Mouse (Mus musculus) heart, embryonic 16.5 days (tissue): ENCODE results near the gene Olfr1006. TPM values are rescaled to one million over a fixed set of nuclear protein-coding genes. Genes with fewer than 3 reads are reported as not detected.
"Not testable (repeated sequence)": the region's sequence is repeated elsewhere in the genome, so short reads cannot be mapped to it uniquely, and the experiment has no call there.

ENCODE experiments used
- ATAC-seq: fragments of 200-750 bp; cut with Nextera tagmentation; replicated peaks from 2 replicates; pipeline ENCODE4 v1.8.0; 2017; ENCODE audit warnings: moderate number of reproducible peaks; ENCODE audit not compliant: insufficient read depth, low FRiP score; ENCODE audit errors: extremely low read depth
- H3K27ac ChIP-seq: fragments of 300-500 bp; sonication (generic); 2 replicates; pipeline ENCODE4 v1.5.1; 2014; ENCODE audit warnings: mild to moderate bottlenecking, low read length, control low read depth, moderate library complexity
- H3K27me3 ChIP-seq: fragments of 300-500 bp; sonication (generic); 2 replicates; pipeline ENCODE4 v1.6.1; 2014; ENCODE audit warnings: low read length, mixed read lengths; ENCODE audit not compliant: control insufficient read depth, insufficient read depth
- H3K36me3 ChIP-seq: fragments of 300-500 bp; sonication (generic); 2 replicates; pipeline ENCODE4 v1.6.1; 2014; ENCODE audit not compliant: control insufficient read depth, insufficient read depth
- H3K4me1 ChIP-seq: fragments of 300-500 bp; sonication (generic); 2 replicates; pipeline ENCODE4 v1.6.1; 2014; ENCODE audit warnings: low read length, mixed read lengths; ENCODE audit not compliant: control insufficient read depth, insufficient read depth
- H3K4me2 ChIP-seq: fragments of 300-500 bp; sonication (generic); 2 replicates; pipeline ENCODE4 v1.6.1; 2014; ENCODE audit warnings: low read depth, mild to moderate bottlenecking, control low read depth, low read length
- H3K4me3 ChIP-seq: fragments of 300-500 bp; sonication (generic); 2 replicates; pipeline ENCODE4 v1.5.1; 2014; ENCODE audit warnings: mild to moderate bottlenecking, control low read depth, low read length
- H3K9ac ChIP-seq: fragments of 300-500 bp; sonication (generic); 2 replicates; pipeline ENCODE4 v1.6.1; 2014; ENCODE audit warnings: low read length, control low read depth
- H3K9me3 ChIP-seq: fragments of 300-500 bp; sonication (generic); replicated peaks from 2 replicates; pipeline ENCODE4 v1.6.1; 2016; ENCODE audit warnings: low read length; ENCODE audit not compliant: control insufficient read depth
- WGBS: fragments of 180-500 bp; shearing (Covaris S2); extraction: QIAGEN DNeasy Blood & Tissue Kit; methylation state at CpG from one replicate; pipeline ENCODE4 v1.1.7; 2014; 5-methylcytosine and 5-hydroxymethylcytosine counted together
- polyA plus RNA-seq: library from polyadenylated mRNA; unstranded; fragments of >200 nt; fragmentation: Nextera tagmentation; extraction: Ambion mirVana; gene quantifications from 2 replicates; pipeline ENCODE4 v1.2.1, GENCODE M21; 2015

Olfr1006 gene
- polyA plus RNA-seq: not detected in 2 replicates

- Histone ChIP-seq H3K4me3 (no peak within 1 kb of the TSS), H3K9ac (no peak within 1 kb of the TSS), H3K4me1 (no peaks in the 10 kb centered on the region), H3K27me3 (no peaks in the 10 kb centered on the region), H3K4me2 (no peak within 1 kb of the TSS), H3K36me3 (no peaks in the 10 kb centered on the region), H3K27ac (no peak within 1 kb of the TSS), H3K9me3 (no peaks in the 10 kb centered on the region)
- ATAC-seq: no peak
These were observed at the start of gene Olfr1006 for GRCm38 (mm10) chr2:85678667-85679066. Gene Olfr1006, minus strand, starts transcription at chr2:85678767.

- H3K4me1 ChIP-seq: no peaks in the 10 kb centered on the region
- H3K9me3 ChIP-seq: no peaks in the 10 kb centered on the region
- no peaks in the 10 kb centered on the region for H3K27me3 ChIP-seq
- no peak overlapping the region for H3K27ac ChIP-seq
- ATAC-seq: no peak
- no peaks in the 10 kb centered on the region for H3K36me3 ChIP-seq
- H3K9ac ChIP-seq: no peak overlapping the region
- H3K4me2 ChIP-seq: no peak overlapping the region
- no peak overlapping the region for H3K4me3 ChIP-seq
- WGBS: 11% methylated on average over 3 of the region's 3 CpGs
These were observed 47.2 kb upstream of the Olfr1006 start for GRCm38 (mm10) chr2:85725793-85726192.

DNA sequence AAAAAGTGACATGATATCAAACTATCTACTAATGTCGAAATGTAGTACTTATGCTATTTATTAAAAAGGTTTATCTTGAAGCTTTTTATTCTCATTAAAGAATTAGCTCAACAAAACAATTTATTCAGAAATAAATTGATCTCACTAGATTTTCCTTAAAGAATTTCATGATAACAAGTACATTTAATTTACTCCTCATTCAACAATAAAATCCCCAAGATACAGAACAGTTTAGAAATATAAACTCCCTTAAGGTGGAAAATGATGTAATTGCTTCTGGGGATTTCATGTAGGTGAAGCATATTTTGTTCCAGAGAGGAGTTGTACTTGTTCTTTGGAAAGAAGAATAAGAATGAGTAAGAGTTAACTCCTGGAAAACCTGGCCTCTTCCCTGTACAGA, 36.6 kb upstream of the Olfr1006 start, which contains the start of gene Olfr1009:
TSS of gene Olfr1009 (plus strand) at position 301 of the 400 bp plus-strand sequence.
- Histone ChIP-seq H3K4me1 (no peaks in the 10 kb centered on the region), H3K27ac (no peak within 1 kb of the TSS), H3K4me2 (no peak within 1 kb of the TSS), H3K9me3 (no peaks in the 10 kb centered on the region), H3K27me3 (no peaks in the 10 kb centered on the region), H3K9ac (no peak within 1 kb of the TSS), H3K36me3 (no peaks in the 10 kb centered on the region), H3K4me3 (no peak within 1 kb of the TSS)
- 78% methylated on average over 1 of the region's 1 CpGs for WGBS
- no peak for ATAC-seq

GRCm38 (mm10) chr2:85711159-85711558, 32.6 kb upstream of the Olfr1006 start:
- 31% methylated on average over 1 of the region's 1 CpGs for WGBS
- no peak overlapping the region for H3K4me2 ChIP-seq
- no peak overlapping the region for H3K9ac ChIP-seq
- no peak overlapping the region for H3K4me3 ChIP-seq
- ATAC-seq: no peak
- H3K27ac ChIP-seq: no peak overlapping the region
- no peaks in the 10 kb centered on the region for H3K4me1 ChIP-seq
- no peaks in the 10 kb centered on the region for H3K36me3 ChIP-seq
- no peaks in the 10 kb centered on the region for H3K9me3 ChIP-seq
- no peaks in the 10 kb centered on the region for H3K27me3 ChIP-seq

DNA sequence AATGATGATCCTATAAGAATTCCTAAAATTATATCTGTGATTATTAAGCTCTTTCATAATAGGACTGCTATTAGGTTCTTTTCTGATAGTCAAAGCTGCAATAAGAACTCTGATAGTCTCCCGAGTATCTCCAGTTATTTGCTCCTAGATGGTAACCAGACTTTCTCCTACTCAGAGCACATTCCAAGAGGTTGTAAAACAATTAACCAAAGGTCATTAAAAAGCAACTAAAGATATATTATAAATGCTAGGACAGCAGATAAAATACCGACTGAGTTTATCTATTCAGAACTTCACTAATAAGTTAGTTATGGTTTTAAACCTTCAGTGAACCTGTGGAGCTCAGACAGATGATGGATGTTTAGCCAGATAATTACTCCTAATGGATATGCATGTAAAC, 32.1 kb upstream of the Olfr1006 start:
- not testable (repeated sequence) for H3K4me3 ChIP-seq, H3K4me1 ChIP-seq, H3K36me3 ChIP-seq, H3K9ac ChIP-seq, H3K27ac ChIP-seq, H3K27me3 ChIP-seq, H3K4me2 ChIP-seq, H3K9me3 ChIP-seq, ATAC-seq
- WGBS: 56% methylated on average over 2 of the region's 2 CpGs

- H3K9ac ChIP-seq: no peak within 1 kb of the TSS
- no peaks in the 10 kb centered on the region for H3K9me3 ChIP-seq
- no peaks in the 10 kb centered on the region for H3K4me1 ChIP-seq
- no peaks in the 10 kb centered on the region for H3K36me3 ChIP-seq
- H3K27me3 ChIP-seq: no peaks in the 10 kb centered on the region
- no peak within 1 kb of the TSS for H3K4me2 ChIP-seq
- no peak for ATAC-seq
- H3K4me3 ChIP-seq: no peak within 1 kb of the TSS
- no peak within 1 kb of the TSS for H3K27ac ChIP-seq
These were observed 10.6 kb upstream of the Olfr1006 start, which contains the start of gene Olfr1008 for GRCm38 (mm10) chr2:85689131-85689530. Gene Olfr1008, plus strand, starts transcription at chr2:85689431.

GRCm38 (mm10) chr2:85664355-85664754, 14.2 kb downstream of the Olfr1006 start, which contains the start of gene Olfr154:
Gene Olfr154, minus strand, starts transcription at chr2:85664455.
- not testable (repeated sequence) for H3K27me3 ChIP-seq, H3K9me3 ChIP-seq, H3K4me1 ChIP-seq, ATAC-seq, H3K27ac ChIP-seq, H3K36me3 ChIP-seq, H3K9ac ChIP-seq, H3K4me2 ChIP-seq, H3K4me3 ChIP-seq

DNA sequence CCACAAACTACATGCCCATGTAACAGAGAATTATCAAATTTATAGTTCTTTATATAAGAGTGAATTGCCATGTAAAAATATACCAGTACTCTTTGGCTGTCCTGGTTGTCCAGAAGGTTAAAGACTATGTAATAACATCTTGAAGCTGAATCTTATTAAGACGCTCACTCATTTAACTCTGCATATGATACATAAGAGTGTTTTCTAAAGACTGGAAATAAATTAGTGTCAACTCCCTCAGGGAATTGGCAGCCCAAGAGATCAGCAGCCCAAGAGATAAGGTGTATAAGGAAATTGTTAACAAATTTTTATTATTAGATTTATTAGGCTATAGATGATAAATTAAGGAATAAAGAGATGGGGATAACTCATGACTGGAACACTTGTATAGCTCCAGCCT, 28.0 kb downstream of the Olfr1006 start, which contains the start of gene Olfr1002:
TSS of gene Olfr1002 (minus strand) at position 101 of the 400 bp plus-strand sequence.
- Histone ChIP-seq H3K27ac (no peak within 1 kb of the TSS), H3K9me3 (no peaks in the 10 kb centered on the region), H3K9ac (no peak within 1 kb of the TSS), H3K4me1 (no peaks in the 10 kb centered on the region), H3K36me3 (no peaks in the 10 kb centered on the region), H3K4me3 (no peak within 1 kb of the TSS), H3K27me3 (no peaks in the 10 kb centered on the region), H3K4me2 (no peak within 1 kb of the TSS)
- WGBS: 86% methylated on average over 1 of the region's 1 CpGs
- no peak for ATAC-seq
